Mouse (Mus musculus): ENCODE results near the gene Fmo6.
A peak's percentile ranks its signal among the peaks of the same experiment; 100 is the strongest.

Fmo6 gene

GRCm38 (mm10) chr1:162914932-162915556 lies 22.3 kb downstream of the Fmo6 start:
- DNase-seq (ENCODE audit: low read depth) = no peak

DNA sequence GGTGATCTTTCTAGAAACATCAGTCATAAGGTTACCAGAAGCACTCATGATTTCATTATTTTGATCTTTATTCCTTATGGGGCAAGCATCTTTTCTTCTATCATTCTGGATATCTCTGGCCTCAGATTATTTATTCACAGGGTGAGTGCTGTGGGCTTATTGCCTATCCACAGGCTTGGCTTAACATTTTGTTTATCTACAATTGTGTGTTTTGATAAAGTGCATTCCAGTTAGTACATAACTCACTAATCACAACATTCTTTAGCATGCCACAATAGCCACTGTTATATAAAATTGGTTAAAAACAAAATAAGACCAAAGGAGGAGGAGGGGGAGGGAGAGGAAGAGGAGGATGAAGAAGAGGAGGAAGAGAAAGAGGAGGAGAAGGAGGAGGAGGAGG lies 25.2 kb downstream of the Fmo6 start:
- DNase-seq (ENCODE audit: low read depth) = no peak

DNA sequence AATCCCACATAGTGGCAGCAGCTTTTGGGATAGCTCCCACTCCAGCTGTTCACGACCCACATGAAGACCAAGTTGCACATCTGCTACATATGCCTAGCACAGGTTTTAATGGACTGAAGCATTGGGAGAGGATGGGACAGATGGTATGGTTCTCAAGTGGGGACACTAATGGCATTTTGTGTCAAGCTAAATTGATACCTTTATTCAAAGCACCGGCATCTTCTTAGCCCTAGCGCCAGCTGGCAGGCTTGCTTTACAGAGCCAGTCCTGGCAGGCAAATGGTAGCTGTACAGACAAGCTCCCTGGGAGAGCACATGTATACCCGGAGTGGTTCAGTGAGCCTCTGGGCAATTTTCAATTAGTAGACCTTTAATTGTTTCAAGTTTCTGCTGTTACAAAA lies 35.4 kb downstream of the Fmo6 start:
- DNase-seq (ENCODE audit: low read depth) = no peak

DNA sequence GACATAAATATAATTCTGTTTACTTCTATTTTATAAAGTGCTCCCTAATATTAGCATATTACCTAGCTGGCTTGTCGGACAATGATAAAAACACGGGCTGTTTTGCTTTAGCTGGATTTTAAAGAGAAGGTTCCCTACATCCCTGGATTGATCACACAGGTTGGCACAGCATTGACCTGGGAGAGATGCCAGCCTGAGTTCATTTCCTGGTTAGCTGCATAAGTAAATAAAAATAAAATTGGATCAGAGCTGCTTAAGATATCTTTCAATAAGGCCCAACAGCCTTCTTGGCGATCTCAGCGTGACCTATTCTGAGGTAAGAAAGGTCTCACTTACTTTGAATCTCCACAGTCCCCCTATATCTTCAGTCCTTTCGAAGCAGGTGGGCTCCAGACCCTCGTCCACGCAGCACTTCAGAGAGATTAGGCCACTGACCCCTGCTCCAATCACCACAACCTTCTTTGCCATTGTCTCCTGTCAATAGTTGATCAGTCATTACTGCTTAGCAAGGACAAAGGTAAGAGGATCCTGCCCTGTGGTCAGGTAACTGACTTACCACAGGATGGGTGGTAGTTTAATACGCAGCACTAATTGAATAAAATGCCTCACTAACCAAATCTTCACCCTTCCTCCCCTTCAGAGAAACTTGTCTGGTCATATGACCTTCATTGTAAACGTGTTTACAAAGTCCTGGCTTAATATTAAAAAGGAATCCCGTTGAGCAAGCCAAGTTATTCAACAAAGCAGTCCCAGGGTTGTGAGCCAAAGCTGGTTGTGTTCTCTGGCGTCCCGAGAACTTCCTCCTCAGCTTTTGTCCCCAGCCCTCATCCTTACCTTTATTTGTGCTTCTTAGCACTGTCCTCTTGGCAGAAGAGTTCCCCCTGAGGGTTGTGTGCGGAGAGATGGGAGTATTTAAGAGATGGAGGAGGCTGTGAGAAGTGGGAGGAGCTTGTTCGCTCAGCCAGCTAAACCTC lies 39.2 kb downstream of the Fmo6 start, which contains the start of gene Fmo2:
Gene Fmo2 (minus strand): TSS at position 889 of the 974 bp plus-strand sequence.
- DNase-seq (ENCODE audit: low read depth) = no peak

DNA sequence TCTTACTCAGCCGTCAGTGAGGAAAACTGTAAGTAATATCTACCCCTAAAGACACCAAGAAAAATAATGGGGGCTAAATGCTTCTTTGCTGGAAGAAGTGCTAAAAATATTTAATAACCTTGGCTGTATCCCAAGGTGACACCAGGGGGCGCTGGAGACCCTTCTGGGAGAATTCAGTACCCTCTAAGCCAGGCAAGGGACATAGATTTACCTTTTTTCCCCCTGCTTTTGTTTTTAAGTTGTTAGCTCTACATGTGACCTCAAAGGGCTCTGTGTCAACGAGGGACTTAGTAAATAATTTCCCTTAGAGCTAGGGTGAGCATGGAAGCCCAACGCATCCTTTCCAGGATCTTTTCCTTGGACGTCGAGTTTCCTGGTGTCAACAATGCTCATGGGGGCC lies 41.4 kb downstream of the Fmo6 start:
- peak; percentile 36 for DNase-seq (ENCODE audit: low read depth)

- no peak for DNase-seq (ENCODE audit: low read depth)
These were observed 44.3 kb downstream of the Fmo6 start for GRCm38 (mm10) chr1:162893014-162893413.

GRCm38 (mm10) chr1:162891980-162892451 lies 45.3 kb downstream of the Fmo6 start:
- no peak for DNase-seq (ENCODE audit: low read depth)

DNA sequence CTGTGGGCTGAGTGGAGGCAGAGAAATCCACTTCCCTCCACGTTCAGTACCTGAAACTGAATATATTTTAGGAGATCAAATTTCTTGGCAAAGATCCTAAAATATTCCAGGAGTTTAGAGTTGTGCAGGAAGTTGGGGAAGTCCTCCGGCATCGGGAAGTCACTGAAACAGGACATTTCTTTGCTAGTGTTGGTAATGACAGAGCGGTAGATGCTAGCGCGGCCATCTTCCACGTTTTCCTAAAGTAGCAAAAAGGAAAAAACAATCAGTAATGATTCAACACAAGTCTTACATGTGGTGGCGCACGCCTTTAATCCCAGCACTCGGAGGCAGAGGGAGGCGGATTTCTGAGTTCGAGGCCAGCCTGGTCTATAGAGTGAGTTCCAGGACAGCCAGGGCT lies 48.7 kb downstream of the Fmo6 start:
- no peak for DNase-seq (ENCODE audit: low read depth)

DNA sequence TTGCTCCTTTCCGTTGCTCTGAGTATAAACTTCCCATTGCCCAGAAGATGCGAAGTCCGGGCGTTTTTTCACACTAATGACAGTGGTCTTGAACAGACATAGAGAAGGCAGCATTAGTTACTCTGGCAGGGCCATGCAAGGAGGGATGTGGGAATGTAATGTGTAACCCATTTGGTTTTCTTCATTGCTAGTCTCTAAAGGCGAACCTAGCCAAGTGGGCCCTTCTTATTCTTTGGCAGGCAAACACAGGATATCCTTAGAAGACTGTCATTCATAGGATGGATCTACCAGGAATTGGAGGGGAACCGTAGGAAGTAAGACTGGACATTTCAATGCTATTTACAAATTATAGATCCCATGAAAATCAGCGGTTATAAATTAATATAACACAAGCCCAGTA lies 49.7 kb downstream of the Fmo6 start:
- no peak for DNase-seq (ENCODE audit: low read depth)

GRCm38 (mm10) chr1:162886138-162886816 lies 51.0 kb downstream of the Fmo6 start:
- no peak for DNase-seq (ENCODE audit: low read depth)

DNA sequence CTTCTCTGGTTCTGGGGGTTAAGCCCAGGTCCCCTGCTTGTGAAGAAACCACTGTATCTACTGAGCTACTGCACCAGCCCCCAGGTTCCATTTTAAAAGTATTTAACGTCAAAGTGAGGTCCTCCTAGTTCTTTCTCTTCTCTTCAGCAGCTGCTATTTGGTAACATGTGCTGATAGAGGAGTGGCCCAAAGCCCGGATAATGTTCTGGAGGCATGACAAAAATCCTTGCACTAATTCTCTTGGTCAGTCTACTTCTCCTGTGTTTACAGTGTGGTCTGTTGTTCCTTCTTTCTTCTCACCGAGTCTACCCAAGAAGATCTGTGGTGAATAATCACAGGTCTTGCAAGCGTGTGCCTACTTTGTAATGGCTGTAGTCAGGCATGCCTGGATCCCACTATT lies 54.6 kb downstream of the Fmo6 start:
- DNase-seq (ENCODE audit: low read depth) = no peak

- peak; percentile 24 for DNase-seq (ENCODE audit: low read depth)
These were observed 57.5 kb downstream of the Fmo6 start for GRCm38 (mm10) chr1:162879595-162880369.

GRCm38 (mm10) chr1:162875091-162875490 lies 62.2 kb downstream of the Fmo6 start:
- no peak for DNase-seq (ENCODE audit: low read depth)

- no peak for DNase-seq (ENCODE audit: low read depth)
These were observed 65.5 kb downstream of the Fmo6 start for GRCm38 (mm10) chr1:162871701-162872311.

DNA sequence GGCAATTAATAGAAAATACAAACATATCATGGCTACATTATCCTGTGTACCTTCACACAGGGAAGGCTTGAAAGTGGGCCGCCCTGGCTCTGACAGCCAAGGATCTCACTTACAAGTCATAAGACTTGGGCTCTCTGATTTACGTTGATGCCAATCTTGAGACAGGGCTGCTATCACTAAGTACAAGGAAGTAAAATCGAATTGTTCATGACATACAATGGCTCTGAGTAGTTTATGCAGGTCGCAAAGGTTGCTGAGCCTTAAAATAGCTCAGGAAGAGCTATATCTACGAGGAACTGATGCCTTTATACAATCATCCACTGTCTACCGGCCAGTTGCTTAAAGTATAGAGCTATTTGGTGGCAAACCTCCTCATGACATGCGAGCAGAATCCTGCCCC lies 66.3 kb downstream of the Fmo6 start:
- DNase-seq (ENCODE audit: low read depth) = no peak

DNA sequence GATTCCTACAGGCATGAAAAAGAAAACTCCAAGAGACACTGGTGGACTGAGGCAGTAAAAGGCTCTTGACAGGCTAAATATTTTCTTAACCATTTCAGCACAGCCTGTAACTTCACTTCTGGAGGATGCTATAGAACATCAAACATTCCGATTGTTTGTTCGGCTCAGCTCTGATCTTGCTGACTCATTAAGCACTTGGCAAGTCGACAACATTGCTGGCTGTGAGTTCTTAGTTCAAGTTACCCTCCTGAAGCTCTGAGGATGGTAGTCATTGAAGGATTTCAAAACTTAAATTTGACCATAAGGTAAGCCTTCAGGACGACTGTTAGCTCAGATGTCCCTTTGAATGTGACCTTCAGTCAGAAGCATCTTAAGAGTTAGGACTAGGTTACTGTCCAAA lies 69.9 kb downstream of the Fmo6 start:
- DNase-seq (ENCODE audit: low read depth) = no peak

All from c-Kit-positive CD71-negative TER-119-negative erythroid progenitor cells, embryonic 14.5 days (primary cell).